13 mouse cellular contexts compared by ENCODE assay signal in the genomic region with DNA sequence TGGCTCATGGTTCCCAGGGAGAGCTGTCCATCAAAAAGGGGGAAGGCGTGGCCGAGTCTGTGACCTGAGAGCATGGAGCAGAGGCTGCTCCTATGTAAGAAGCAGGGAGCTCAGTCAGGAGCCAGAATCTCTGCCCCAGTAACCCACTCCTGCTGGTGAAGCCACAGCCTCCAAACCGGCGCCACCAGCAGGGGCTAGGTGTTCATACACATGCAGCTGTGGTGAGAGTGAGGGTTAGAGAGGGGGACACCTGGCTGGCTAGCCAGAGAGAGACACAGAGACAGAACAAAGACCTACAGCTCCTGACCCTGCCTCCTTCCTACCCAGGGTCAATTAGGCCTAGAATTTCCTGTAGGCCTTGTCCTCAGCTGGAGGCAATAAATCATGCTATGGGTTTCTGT.
DNase-seq lines count a peak whose midpoint lies in the region; ATAC-seq lines count a peak whose summit lies in the region.
"Had no signal": no experiment of that assay in that cellular context is flagged by ENCODE, and none has a peak within 500 bp of the region (broad histone marks: within the 10 kb centered on the region; RNA-seq: fewer than 3 reads in every experiment).

No protein-coding gene starts in this region.

- H3K4me2 ChIP-seq in hindbrain, embryonic 14.5 days (replicated peaks), result no peak overlapping the region
- no peak overlapping the region for H3K4me2 ChIP-seq in midbrain, embryonic 13.5 days (replicated peaks)
- H3K4me2 ChIP-seq in midbrain, embryonic 11.5 days, result no peak overlapping the region
- H3K4me2 ChIP-seq: embryonic facial prominence, embryonic 15.5 days had no signal

- DNase-seq in hindbrain, embryonic 10.5 days (ENCODE audit: low spot score), result peak; percentile 64
- DNase-seq in hindbrain, embryonic 14.5 days (ENCODE audit: low spot score), result no peak
- no peak for DNase-seq in midbrain, embryonic 11.5 days (ENCODE audit: low spot score, missing footprints)
- DNase-seq in embryo, embryonic 11 days, result peak; percentile 61
- DNase-seq in mesoderm, embryonic 11.5 days (ENCODE audit: low read depth, low spot score), result peak; percentile 55
- DNase-seq in layer of hippocampus, postnatal 10 days (ENCODE audit: low spot score in 2 of 2), result no peak
- no peak for DNase-seq in spleen, postnatal 36 days (ENCODE audit: low spot score in 2 of 2)
- DNase-seq: cerebellum, adult 9-10 months; kidney, adult 2 months had no signal

- no peak overlapping the region for H3K4me3 ChIP-seq in hindbrain, embryonic 10.5 days
- no peak overlapping the region for H3K4me3 ChIP-seq in hindbrain, embryonic 14.5 days (replicated peaks; ENCODE audit: low read length)
- H3K4me3 ChIP-seq in midbrain, embryonic 13.5 days (replicated peaks), result no peak overlapping the region
- H3K4me3 ChIP-seq in midbrain, embryonic 11.5 days (ENCODE audit: low read depth, low read length), result no peak overlapping the region
- H3K4me3 ChIP-seq: embryonic facial prominence, embryonic 15.5 days; myocyte had no signal

- H3K27me3 ChIP-seq in hindbrain, embryonic 10.5 days (ENCODE audit: insufficient read depth, poor library complexity, severe bottlenecking), result peaks cover 5% of the 10 kb centered on the region; the same call in 1 of the 2 replicates
- no peaks in the 10 kb centered on the region for H3K27me3 ChIP-seq in hindbrain, embryonic 14.5 days (ENCODE audit: control insufficient read depth, insufficient read depth, low read length)
- 0 out of 2 replicates have a peak, but pooled peaks cover 3% of the 10 kb centered on the region for H3K27me3 ChIP-seq in midbrain, embryonic 13.5 days
- H3K27me3 ChIP-seq in midbrain, embryonic 11.5 days (ENCODE audit: control insufficient read depth, insufficient read depth, low read length), result no peaks in the 10 kb centered on the region
- H3K27me3 ChIP-seq: embryonic facial prominence, embryonic 15.5 days had no signal

- peaks cover 42% of the 10 kb centered on the region for H3K4me1 ChIP-seq in hindbrain, embryonic 10.5 days (replicated peaks)
- H3K4me1 ChIP-seq in hindbrain, embryonic 14.5 days (replicated peaks; ENCODE audit: control insufficient read depth, insufficient read depth, low read length), result 0 out of 2 replicates have a peak, but pooled peaks cover 3% of the 10 kb centered on the region
- peaks cover 16% of the 10 kb centered on the region for H3K4me1 ChIP-seq in midbrain, embryonic 13.5 days (replicated peaks)
- peaks cover 3% of the 10 kb centered on the region; the same call in 1 of the 2 replicates for H3K4me1 ChIP-seq in midbrain, embryonic 11.5 days (ENCODE audit: control insufficient read depth, insufficient read depth, low read length)

- whole genome bisulfite sequencing in hindbrain, embryonic 10.5 days, result 20% methylated on average over 4 of the region's 4 CpGs
- 30% methylated on average over 4 of the region's 4 CpGs for WGBS in hindbrain, embryonic 14.5 days
- 50% methylated on average over 4 of the region's 4 CpGs for WGBS in midbrain, embryonic 13.5 days
- WGBS in midbrain, embryonic 11.5 days, result 57% methylated on average over 4 of the region's 4 CpGs

- no peaks in the 10 kb centered on the region for H3K9me3 ChIP-seq in hindbrain, embryonic 10.5 days
- no peaks in the 10 kb centered on the region for H3K9me3 ChIP-seq in hindbrain, embryonic 14.5 days (ENCODE audit: control insufficient read depth, low read length)
- no peaks in the 10 kb centered on the region for H3K9me3 ChIP-seq in midbrain, embryonic 13.5 days
- H3K9me3 ChIP-seq in midbrain, embryonic 11.5 days (ENCODE audit: control insufficient read depth, low read length), result no peaks in the 10 kb centered on the region
- H3K9me3 ChIP-seq: embryonic facial prominence, embryonic 15.5 days had no signal

- H3K9ac ChIP-seq in hindbrain, embryonic 14.5 days, result no peak overlapping the region
- no peak overlapping the region for H3K9ac ChIP-seq in midbrain, embryonic 13.5 days (replicated peaks)
- no peak overlapping the region for H3K9ac ChIP-seq in midbrain, embryonic 11.5 days (ENCODE audit: low read length)
- H3K9ac ChIP-seq: embryonic facial prominence, embryonic 15.5 days; liver, embryonic 14.5 days had no signal

- ATAC-seq in hindbrain, embryonic 14.5 days (ENCODE audit: low FRiP score), result no peak
- 0 out of 2 replicates have a peak, but pooled peaks have one; percentile 27 for ATAC-seq in midbrain, embryonic 13.5 days
- ATAC-seq in midbrain, embryonic 11.5 days (ENCODE audit: low FRiP score), result no peak

- peak overlapping the region; percentile 85 for H3K27ac ChIP-seq in hindbrain, embryonic 10.5 days
- no peak overlapping the region for H3K27ac ChIP-seq in hindbrain, embryonic 14.5 days
- no peak overlapping the region; the same call in 1 of the 2 replicates for H3K27ac ChIP-seq in midbrain, embryonic 13.5 days
- H3K27ac ChIP-seq in midbrain, embryonic 11.5 days (ENCODE audit: low read depth, low read length), result no peak overlapping the region
- H3K27ac ChIP-seq: embryonic facial prominence, embryonic 15.5 days; liver, embryonic 14.5 days had no signal

- no peaks in the 10 kb centered on the region for H3K36me3 ChIP-seq in hindbrain, embryonic 10.5 days
- no peaks in the 10 kb centered on the region for H3K36me3 ChIP-seq in hindbrain, embryonic 14.5 days (replicated peaks; ENCODE audit: control insufficient read depth, insufficient read depth)
- no peaks in the 10 kb centered on the region for H3K36me3 ChIP-seq in midbrain, embryonic 13.5 days
- H3K36me3 ChIP-seq in midbrain, embryonic 11.5 days (ENCODE audit: control insufficient read depth, insufficient read depth, low read length), result no peaks in the 10 kb centered on the region
- H3K36me3 ChIP-seq: embryonic facial prominence, embryonic 15.5 days had no signal

Comparison
In these comparisons a context has a peak if more than half of its experiments do, and no peak if none do; other contexts are left out.
1. DNase-seq: peak in hindbrain, embryonic 10.5 days (single experiment), embryo, embryonic 11 days (single experiment) and mesoderm, embryonic 11.5 days (single experiment); none in hindbrain, embryonic 14.5 days (single experiment), midbrain, embryonic 11.5 days (single experiment), layer of hippocampus, postnatal 10 days (0 of 2) and spleen, postnatal 36 days (0 of 2).